Mouse (Mus musculus) heart, adult 2 months (tissue): ENCODE data around the gene Rgp1. TPM values are rescaled to one million over a fixed set of nuclear protein-coding genes. Genes with fewer than 3 reads are reported as not detected.

Experiments
- DNase-seq, 2 experiments: peaks; one replicate each; pipeline ENCODE4 v3.0.0; 2021
- H3K27ac ChIP-seq: fragments of 200-600 bp; 2 replicates; pipeline ENCODE4 v1.8.1; 2022
- H3K27me3 ChIP-seq: fragments of 200-500 bp; 2 replicates; pipeline ENCODE4 v1.6.1; 2012; ENCODE audit warnings: mild to moderate bottlenecking, low read length, inconsistent platforms, mixed read lengths; ENCODE audit not compliant: control insufficient read depth, insufficient read depth
- H3K36me3 ChIP-seq: fragments of 200-500 bp; 2 replicates; pipeline ENCODE4 v1.6.1; 2012; ENCODE audit warnings: low read length, inconsistent platforms; ENCODE audit not compliant: control insufficient read depth, insufficient read depth
- H3K4me1 ChIP-seq: fragments of 200-500 bp; 2 replicates; pipeline ENCODE4 v1.6.1; 2011; ENCODE audit warnings: low read length; ENCODE audit not compliant: control insufficient read depth, insufficient read depth
- H3K4me3 ChIP-seq: fragments of 200-600 bp; 2 replicates; pipeline ENCODE4 v1.8.1; 2022
- H3K79me2 ChIP-seq: fragments of 200-500 bp; replicated peaks from 2 replicates; pipeline ENCODE4 v1.6.1; 2012; ENCODE audit warnings: mild to moderate bottlenecking, inconsistent platforms, low read length, moderate library complexity, mixed read lengths; ENCODE audit not compliant: control insufficient read depth, insufficient read depth
- H3K9ac ChIP-seq: fragments of 200-500 bp; 2 replicates; pipeline ENCODE4 v1.6.1; 2012; ENCODE audit warnings: low read depth, mild to moderate bottlenecking, control low read depth, inconsistent platforms, low read length, mixed read lengths
- CTCF ChIP-seq: fragments of 200-600 bp; IDR thresholded peaks from 2 replicates; pipeline ENCODE4 v1.8.1; 2022; ENCODE audit warnings: antibody characterized with exemption, mild to moderate bottlenecking, moderate library complexity
- EP300 ChIP-seq: fragments of 200-500 bp; IDR thresholded peaks from 2 replicates; pipeline ENCODE4 v1.6.1; 2011; ENCODE audit warnings: low read depth, low read length, control low read depth; ENCODE audit not compliant: insufficient read depth
- POLR2A ChIP-seq: fragments of 200-500 bp; IDR thresholded peaks from 2 replicates; pipeline ENCODE4 v1.6.1; 2011; ENCODE audit warnings: mild to moderate bottlenecking, low read depth, low read length, control low read depth; ENCODE audit not compliant: insufficient read depth
- WGBS: fragments of 180-500 bp; shearing (Covaris S2); methylation state at CpG from one replicate; pipeline ENCODE4 v1.1.7; 2018; 5-methylcytosine and 5-hydroxymethylcytosine counted together
- intact Hi-C: fragments of 180-260 bp; cut with DNase I; formaldehyde crosslinking; loops from one replicate; pipeline ENCODE4 v1.15.1; 2025
- long read RNA-seq: library from polyadenylated mRNA; stranded (forward); transcript quantifications from one replicate; pipeline ENCODE4 v2.0.0, GENCODE M21; 2021
- polyA plus RNA-seq: library from polyadenylated mRNA; depleted of rRNA; stranded (reverse); fragments of >200 nt; gene quantifications from 2 replicates; pipeline ENCODE4 v1.2.3, GENCODE M21; 2012; rRNA removed
- total RNA-seq, 2 experiments: library from RNA; stranded (reverse); gene quantifications; 2 replicates each; pipeline ENCODE4 v1.2.3; 2021

Rgp1 gene
- total RNA-seq, result 10 to 100 TPM; 29.4 to 31.7 TPM
- polyA plus RNA-seq, result 38.1 and 47.5 TPM in 2 replicates
- long read RNA-seq, partial matches to known transcripts, result 1 of 1 reads
- long read RNA-seq, other reads (novel, unspliced or antisense), result 0 of 1 reads

GRCm38 (mm10) chr4:43578376-43579204 is at the start of gene Rgp1, which contains the start of gene Gba2:
TSS of gene Rgp1 (plus strand) at chr4:43578715.
TSS of gene Gba2 (minus strand) at chr4:43578873.
- H3K79me2 ChIP-seq, result peaks cover 2% of the 10 kb centered on the region; the same call in 1 of the 2 replicates
- H3K36me3 ChIP-seq, result peaks cover 6% of the 10 kb centered on the region; the same call in 1 of the 2 replicates
- peak; percentile 93 to 95 for DNase-seq
- peak within 1 kb of the TSS; percentile 99 for H3K4me3 ChIP-seq
- TF ChIP-seq CTCF (peak; percentile 23; the same call in 1 of the 2 replicates), POLR2A (peak; percentile 87), EP300 (0 out of 2 replicates have a peak, but pooled peaks have one; percentile 20)
- H3K4me1 ChIP-seq, result peaks cover 11% of the 10 kb centered on the region
- intact Hi-C loops, result loop anchor here (5.0 kb wide), 2 partner anchors 79 to 136 kb away; partner anchors contain the start of genes Hint2 and Tesk1
- peak within 1 kb of the TSS; percentile 98 for H3K27ac ChIP-seq
- no peaks in the 10 kb centered on the region for H3K27me3 ChIP-seq
- under 1% methylated on average over 76 of the region's 76 CpGs for WGBS
- H3K9ac ChIP-seq, result peak within 1 kb of the TSS; percentile 87

- no peak for DNase-seq
These were observed 48.4 kb upstream of the Rgp1 start for GRCm38 (mm10) chr4:43530081-43530501.

GRCm38 (mm10) chr4:43530581-43530980 is 47.9 kb upstream of the Rgp1 start:
- DNase-seq, result peak; percentile 72 to 80
- Histone ChIP-seq H3K27me3 (no peaks in the 10 kb centered on the region), H3K9ac (no peak overlapping the region), H3K4me1 (peaks cover 3% of the 10 kb centered on the region; the same call in 1 of the 2 replicates), H3K36me3 (no peaks in the 10 kb centered on the region), H3K79me2 (no peaks in the 10 kb centered on the region), H3K4me3 (no peak overlapping the region), H3K27ac (no peak overlapping the region)
- intact Hi-C loops, result loop anchor here (5.0 kb wide), 1 partner anchor 42 kb away; no protein-coding TSS in a partner anchor
- TF ChIP-seq EP300 (0 out of 2 replicates have a peak, but pooled peaks have one; percentile 53), POLR2A (0 out of 2 replicates have a peak, but pooled peaks have one; percentile 12), CTCF (peak; percentile 92)
- 20% methylated on average over 7 of the region's 7 CpGs for WGBS

More at GRCm38 (mm10) chr4:43530081-43530501, 48.4 kb upstream of the Rgp1 start:
- WGBS, result 15% methylated on average over 8 of the region's 8 CpGs
- Histone ChIP-seq H3K36me3 (no peaks in the 10 kb centered on the region), H3K79me2 (no peaks in the 10 kb centered on the region), H3K4me1 (peaks cover 3% of the 10 kb centered on the region; the same call in 1 of the 2 replicates), H3K27ac (no peak overlapping the region), H3K27me3 (no peaks in the 10 kb centered on the region), H3K4me3 (no peak overlapping the region), H3K9ac (no peak overlapping the region)
- intact Hi-C loops, result loop anchor here (5.0 kb wide), 1 partner anchor 42 kb away; no protein-coding TSS in a partner anchor
- TF ChIP-seq POLR2A (no peak), EP300 (no peak), CTCF (no peak)

GRCm38 (mm10) chr4:43533270-43533669 is 45.2 kb upstream of the Rgp1 start:
- 61% methylated on average over 9 of the region's 9 CpGs for WGBS
- H3K9ac ChIP-seq, result no peak overlapping the region
- TF ChIP-seq CTCF (no peak), EP300 (no peak), POLR2A (no peak)
- H3K36me3 ChIP-seq, result no peaks in the 10 kb centered on the region
- peaks cover 3% of the 10 kb centered on the region; the same call in 1 of the 2 replicates for H3K4me1 ChIP-seq
- no peak overlapping the region for H3K4me3 ChIP-seq
- intact Hi-C loops, result loop anchor here (5.0 kb wide), 1 partner anchor 39 kb away; no protein-coding TSS in a partner anchor
- no peak overlapping the region for H3K27ac ChIP-seq
- no peak for DNase-seq
- H3K27me3 ChIP-seq, result no peaks in the 10 kb centered on the region
- no peaks in the 10 kb centered on the region for H3K79me2 ChIP-seq

GRCm38 (mm10) chr4:43535628-43536027 is 42.9 kb upstream of the Rgp1 start:
- no peaks in the 10 kb centered on the region for H3K36me3 ChIP-seq
- no peaks in the 10 kb centered on the region for H3K4me1 ChIP-seq
- 92% methylated on average over 8 of the region's 8 CpGs for WGBS
- no peak for DNase-seq
- intact Hi-C loops, result no loop called here
- H3K4me3 ChIP-seq, result no peak overlapping the region
- H3K9ac ChIP-seq, result no peak overlapping the region
- H3K27ac ChIP-seq, result no peak overlapping the region
- H3K79me2 ChIP-seq, result no peaks in the 10 kb centered on the region
- no peaks in the 10 kb centered on the region for H3K27me3 ChIP-seq
- TF ChIP-seq POLR2A (no peak), EP300 (no peak), CTCF (no peak)
